Mouse (Mus musculus) gastrocnemius, postnatal 36 days (tissue): Measurements from ENCODE around the gene Rph3al. TPM values are rescaled to one million over a fixed set of nuclear protein-coding genes. Genes with fewer than 3 reads are reported as not detected.

Source experiments
- total RNA-seq, 2 experiments: library from RNA; stranded (reverse); gene quantifications; 2 replicates each; pipeline ENCODE4 v1.2.3; 2021

Gene Rph3al
- total RNA-seq, 2 experiments from 2014 or later = 9.4 to 11.0 TPM

Other genes with a start within 250 kb of the Rph3al start
- gene Ywhae, start 205.6 kb downstream of the Rph3al start, total RNA-seq = 100 to 1,000 TPM; 524 to 527 TPM
- 1 to 10 TPM in 1 of 2 experiments, under 1 TPM in 1; 0.84 to 1.1 TPM for gene Doc2b, start 142.4 kb downstream of the Rph3al start, total RNA-seq
- gene 1700016K19Rik, start 61.5 kb upstream of the Rph3al start, total RNA-seq = not detected
- 10 to 100 TPM; 16.2 to 23.1 TPM for gene Rflnb, start 89.4 kb upstream of the Rph3al start, total RNA-seq
- 10 to 100 TPM; 20.2 TPM for gene Vps53, start 241.2 kb upstream of the Rph3al start, total RNA-seq
- gene Fam57a, start 241.2 kb upstream of the Rph3al start, total RNA-seq = 1 to 10 TPM; 1.8 TPM